Mouse (Mus musculus): ENCODE results near the gene Zfp345. TPM values are rescaled to one million over a fixed set of nuclear protein-coding genes. Genes with fewer than 3 reads are reported as not detected.
"Not testable (repeated sequence)": the region's sequence is repeated elsewhere in the genome, so short reads cannot be mapped to it uniquely, and the experiment has no call there.

The Zfp345 gene
- polyA plus RNA-seq (2017; shearing (Covaris generic)), result under 1 TPM; 0.86 to 0.91 TPM

DNA sequence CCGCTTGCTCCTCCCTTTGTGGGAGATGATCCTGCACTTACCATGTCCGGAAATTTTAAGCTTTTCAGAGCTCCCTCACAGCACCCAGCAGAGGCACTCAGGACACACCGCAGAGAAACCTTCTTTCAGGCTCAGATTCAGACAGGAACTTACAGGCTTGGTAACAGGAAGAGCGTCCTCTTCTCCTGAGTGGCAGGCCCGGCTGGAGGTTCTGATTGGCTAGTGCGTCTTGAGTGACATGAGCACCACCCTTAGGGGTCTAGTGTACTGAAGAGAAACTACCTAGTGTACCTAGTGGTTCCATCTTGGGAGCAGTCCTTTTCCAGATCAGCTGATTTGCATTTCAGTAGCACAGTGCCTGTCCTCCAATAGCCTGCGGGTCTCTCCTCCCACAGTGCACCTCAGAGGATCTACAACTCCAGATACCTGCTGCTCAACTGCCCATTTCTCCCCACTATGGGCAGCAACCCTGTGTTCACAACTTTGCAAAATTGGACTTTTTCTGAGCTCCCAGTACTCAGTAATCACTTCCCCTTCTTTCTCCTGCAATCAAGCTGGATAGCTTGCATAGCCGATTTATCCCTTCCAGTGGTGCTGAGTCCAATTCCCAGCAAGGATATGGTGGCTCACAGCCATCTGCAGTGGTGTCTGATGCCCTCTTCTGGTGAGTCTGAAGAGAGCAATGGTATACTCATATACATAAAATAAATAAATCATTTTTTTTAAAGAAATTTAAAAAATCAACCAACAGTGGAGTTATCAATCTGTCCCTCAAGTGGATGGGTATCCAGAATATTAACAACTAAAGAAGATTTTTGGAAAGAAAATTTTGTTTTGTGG lies at the start of gene Zfp345:
TSS of gene Zfp345 (minus strand) at position 153 of the 840 bp plus-strand sequence.
- peak; percentile 82 for ATAC-seq

GRCm38 (mm10) chr2:150525703-150526207 lies 40.9 kb upstream of the Zfp345 start:
- no peak for ATAC-seq

- ATAC-seq, result no peak
These were observed 27.9 kb upstream of the Zfp345 start for GRCm38 (mm10) chr2:150512837-150513236.

DNA sequence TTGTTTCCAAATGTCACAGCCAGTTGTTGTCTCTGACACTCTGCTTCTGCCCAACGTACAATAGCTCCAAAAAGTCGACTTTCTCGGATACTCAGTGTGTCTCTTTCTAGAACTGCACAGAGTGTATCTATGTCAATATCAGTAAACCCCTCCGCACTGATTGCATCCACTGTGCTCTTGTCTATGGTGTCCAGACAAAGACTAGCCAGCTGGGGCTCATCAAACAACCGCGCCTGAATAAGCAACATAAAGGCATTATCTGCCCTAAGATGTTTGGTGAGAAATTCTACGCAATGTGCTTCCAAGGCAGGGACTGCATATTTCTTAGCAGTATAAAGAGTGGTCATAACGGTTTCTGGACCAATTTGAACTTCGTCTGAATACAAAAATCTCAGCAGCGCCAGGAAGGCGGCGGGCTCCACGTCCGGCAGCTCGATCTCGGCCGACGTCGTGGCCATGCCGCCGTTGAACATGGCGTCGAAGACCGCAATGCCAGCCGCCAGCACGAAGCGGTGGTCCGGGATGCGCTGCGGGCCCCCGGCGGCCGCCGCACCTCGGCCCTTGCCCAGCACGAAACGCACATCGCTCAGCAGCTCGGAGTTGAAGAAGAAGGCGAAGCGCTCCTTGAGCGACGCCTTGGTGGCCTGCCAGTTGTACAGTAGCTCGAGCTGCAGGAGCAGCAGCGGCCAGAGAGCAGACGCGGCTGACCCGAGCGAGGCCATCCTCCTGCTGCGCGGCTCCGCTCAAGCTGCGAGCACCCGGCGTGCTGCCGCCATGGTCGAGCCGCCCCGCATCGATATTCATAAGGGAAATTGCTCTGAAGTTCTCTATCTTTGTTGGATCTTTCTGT lies 15.5 kb upstream of the Zfp345 start:
- ATAC-seq, result not testable (repeated sequence)

DNA sequence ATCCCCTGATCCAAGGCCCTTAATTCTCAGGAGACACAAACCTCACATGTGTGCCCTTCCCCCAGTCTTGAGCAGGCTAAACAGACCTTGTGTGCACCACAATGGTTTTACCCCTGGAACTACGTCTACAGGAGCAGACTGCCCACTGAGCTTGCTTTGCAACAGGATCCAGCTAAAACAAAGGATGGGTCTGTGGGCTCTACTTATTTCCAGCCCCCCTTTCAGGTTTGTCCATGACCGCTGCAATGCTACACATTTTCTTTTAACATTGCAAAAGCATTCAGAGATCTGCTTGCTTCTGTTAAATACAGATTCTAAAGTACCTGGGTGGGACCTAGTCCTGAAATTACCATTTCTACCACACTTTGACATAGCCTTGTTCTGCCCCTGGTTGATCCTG lies 8.1 kb upstream of the Zfp345 start:
- no peak for ATAC-seq

DNA sequence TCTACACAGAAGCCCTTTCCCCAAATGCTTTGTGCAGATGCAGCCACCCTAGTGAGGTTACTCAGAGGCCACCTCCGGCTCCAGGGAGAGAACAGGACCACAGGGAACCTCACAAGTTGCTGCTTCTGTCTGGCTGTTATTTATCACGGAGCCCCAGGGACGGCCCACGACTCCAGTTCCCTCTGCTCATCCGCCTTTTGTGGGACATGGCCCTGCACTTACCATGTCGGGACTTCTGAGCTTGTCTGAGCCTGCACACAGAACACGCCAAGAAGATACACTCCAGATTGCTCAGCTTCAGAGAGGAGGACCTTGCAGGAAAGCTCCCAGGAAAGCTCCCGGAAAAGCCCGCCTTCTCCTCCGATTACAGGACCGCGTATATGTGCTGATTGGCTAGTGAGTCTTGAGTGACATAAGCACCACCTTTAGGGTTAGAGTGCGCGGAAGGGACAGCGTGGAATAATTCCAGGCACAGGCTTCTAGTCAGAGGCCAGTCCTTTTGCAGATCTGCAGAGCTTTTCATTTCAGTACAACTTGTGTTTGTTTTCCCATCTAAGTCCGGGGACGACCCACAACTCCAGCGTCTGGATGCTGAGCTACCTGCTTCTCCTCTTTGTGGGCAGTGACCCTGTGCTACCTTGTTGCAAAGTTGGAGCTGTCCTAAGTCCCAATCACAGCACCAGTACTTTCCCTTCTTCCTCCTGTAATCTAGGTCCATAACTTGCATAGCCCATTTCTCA lies 33.5 kb downstream of the Zfp345 start, which contains the start of gene Zfp442:
TSS of gene Zfp442 (minus strand) at position 307 of the 740 bp plus-strand sequence.
- peak; percentile 91 for ATAC-seq

GRCm38 (mm10) chr2:150439084-150439483 lies 45.8 kb downstream of the Zfp345 start:
- ATAC-seq, result not testable (repeated sequence)

Other genes starting within 250 kb of the Zfp345 start
- gene Gm21994, start 229.5 kb downstream of the Zfp345 start, polyA plus RNA-seq (2017; shearing (Covaris generic)), result 10 to 100 TPM; 27.8 to 46.0 TPM
- gene Gm14124, start 227.6 kb downstream of the Zfp345 start, polyA plus RNA-seq (2017; shearing (Covaris generic)), result under 1 TPM in 1 of 2 experiments, not detected in 1; 0.32 TPM
- gene Gm10130, start 161.4 kb downstream of the Zfp345 start, polyA plus RNA-seq (2017; shearing (Covaris generic)), result 10 to 100 TPM in 1 of 2 experiments, 1 to 10 TPM in 1; 8.6 to 31.9 TPM
- gene 3300002I08Rik, start 122.3 kb downstream of the Zfp345 start, polyA plus RNA-seq (2017; shearing (Covaris generic)), result 10 to 100 TPM in 1 of 2 experiments, 1 to 10 TPM in 1; 4.5 to 11.8 TPM
- 10 to 100 TPM; 12.4 to 14.2 TPM for gene Zfp442, start 33.6 kb downstream of the Zfp345 start, polyA plus RNA-seq (2017; shearing (Covaris generic))
- gene Cst7, start 85.3 kb upstream of the Zfp345 start, polyA plus RNA-seq (2017; shearing (Covaris generic)), result 100 to 1,000 TPM; 234 to 255 TPM
- 10 to 100 TPM; 13.0 to 16.6 TPM for gene Apmap, start 123.5 kb upstream of the Zfp345 start, polyA plus RNA-seq (2017; shearing (Covaris generic))
- 10 to 100 TPM; 13.8 to 21.7 TPM for gene Acss1, start 183.4 kb upstream of the Zfp345 start, polyA plus RNA-seq (2017; shearing (Covaris generic))
- not detected for gene Vsx1, start 204.3 kb upstream of the Zfp345 start, polyA plus RNA-seq (2017; shearing (Covaris generic))

Data from CD4-positive, CD25-positive, alpha-beta regulatory T cell, adult 4 months (primary cell).